Mouse (Mus musculus): Measurements from ENCODE around the gene Timm13. TPM values are rescaled to one million over a fixed set of nuclear protein-coding genes. Genes with fewer than 3 reads are reported as not detected.
A peak's percentile ranks its signal among the peaks of the same experiment; 100 is the strongest.

Timm13 gene
- 100 to 1,000 TPM; 228 to 262 TPM for polyA plus RNA-seq (2017; shearing (Covaris generic))

- peak; percentile 97 for ATAC-seq
Measured at GRCm38 (mm10) chr10:80900318-80901247, at the start of gene Timm13. Gene Timm13 (minus strand): TSS chr10:80900969.

DNA sequence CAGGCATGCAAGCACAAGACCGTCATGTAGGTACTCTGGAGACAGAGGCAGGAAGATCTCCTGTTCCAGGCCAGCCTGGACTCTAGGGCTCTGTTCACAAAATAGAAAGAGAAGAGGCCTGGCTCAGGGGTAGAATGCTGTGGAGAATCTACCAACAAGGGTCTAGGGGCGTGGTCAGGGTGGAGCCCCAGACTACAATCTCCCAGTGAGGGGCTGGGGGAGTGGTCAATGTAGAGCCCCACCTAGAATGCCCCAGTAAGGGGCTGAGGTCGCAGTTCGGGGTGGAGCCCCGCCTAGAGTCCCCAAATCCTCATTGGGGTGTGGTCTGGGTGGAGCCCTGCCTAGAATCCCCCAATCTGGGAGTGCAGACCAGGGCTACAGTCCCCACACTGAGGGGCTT is 49.5 kb upstream of the Timm13 start:
- no peak for ATAC-seq

DNA sequence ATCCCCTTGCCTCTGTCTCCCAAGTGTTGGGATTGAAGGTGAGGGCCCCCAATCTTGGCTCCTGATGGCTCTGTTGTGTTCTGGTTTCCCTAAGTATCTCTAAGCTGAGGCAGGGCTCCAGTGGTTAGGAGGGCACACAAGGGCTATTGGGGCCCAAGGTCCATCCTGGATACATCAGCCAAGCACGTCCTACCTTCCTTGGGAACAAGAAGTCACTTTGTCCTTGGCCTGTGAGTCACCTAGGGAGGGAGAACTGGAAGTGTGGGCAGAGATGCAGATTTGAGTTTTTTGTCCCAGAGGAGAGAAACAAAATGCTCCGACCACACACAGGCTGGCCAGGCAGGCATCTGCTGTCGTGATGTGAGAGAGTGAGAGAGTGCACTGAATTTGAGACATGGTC is 48.3 kb upstream of the Timm13 start:
- no peak for ATAC-seq

DNA sequence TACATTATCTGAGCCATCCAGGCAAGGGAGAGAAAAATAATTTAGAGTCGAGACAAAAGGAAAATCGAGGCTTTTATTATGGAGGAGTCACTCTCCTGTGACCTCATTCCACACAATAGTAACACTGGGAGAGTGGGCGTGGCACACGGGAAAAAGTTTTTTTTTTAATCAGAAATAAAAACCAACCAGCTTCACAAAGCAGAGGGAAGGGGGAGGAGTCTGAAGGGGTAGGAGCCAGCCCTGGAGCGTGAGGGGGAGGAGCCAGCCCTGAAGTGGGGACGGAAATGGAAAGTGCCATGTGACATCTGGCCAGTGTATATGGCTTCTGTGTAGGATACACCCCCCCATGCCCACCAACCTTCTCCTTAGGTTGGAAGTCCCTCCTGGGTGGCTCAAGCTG is 47.8 kb upstream of the Timm13 start:
- ATAC-seq, result no peak

DNA sequence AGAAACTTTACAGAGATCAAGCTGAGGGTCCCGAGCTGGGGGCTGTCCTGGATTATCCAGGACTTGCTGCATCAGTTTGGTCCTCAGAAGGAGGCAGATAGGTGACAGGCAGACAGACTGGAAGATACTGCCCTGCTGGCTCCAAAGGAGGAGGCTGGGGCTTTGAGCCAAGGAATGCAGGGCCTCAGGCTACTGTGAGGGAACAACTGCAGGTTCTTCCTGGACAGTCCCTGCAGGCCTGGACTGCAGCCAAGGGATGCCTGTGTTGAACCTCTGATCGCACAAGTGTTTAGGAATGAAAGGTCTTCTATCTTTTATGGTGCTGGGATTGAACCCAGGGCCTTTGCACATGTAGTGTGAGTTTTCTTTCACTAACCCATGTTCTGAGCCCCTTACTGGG is 47.0 kb upstream of the Timm13 start:
- ATAC-seq, result no peak

DNA sequence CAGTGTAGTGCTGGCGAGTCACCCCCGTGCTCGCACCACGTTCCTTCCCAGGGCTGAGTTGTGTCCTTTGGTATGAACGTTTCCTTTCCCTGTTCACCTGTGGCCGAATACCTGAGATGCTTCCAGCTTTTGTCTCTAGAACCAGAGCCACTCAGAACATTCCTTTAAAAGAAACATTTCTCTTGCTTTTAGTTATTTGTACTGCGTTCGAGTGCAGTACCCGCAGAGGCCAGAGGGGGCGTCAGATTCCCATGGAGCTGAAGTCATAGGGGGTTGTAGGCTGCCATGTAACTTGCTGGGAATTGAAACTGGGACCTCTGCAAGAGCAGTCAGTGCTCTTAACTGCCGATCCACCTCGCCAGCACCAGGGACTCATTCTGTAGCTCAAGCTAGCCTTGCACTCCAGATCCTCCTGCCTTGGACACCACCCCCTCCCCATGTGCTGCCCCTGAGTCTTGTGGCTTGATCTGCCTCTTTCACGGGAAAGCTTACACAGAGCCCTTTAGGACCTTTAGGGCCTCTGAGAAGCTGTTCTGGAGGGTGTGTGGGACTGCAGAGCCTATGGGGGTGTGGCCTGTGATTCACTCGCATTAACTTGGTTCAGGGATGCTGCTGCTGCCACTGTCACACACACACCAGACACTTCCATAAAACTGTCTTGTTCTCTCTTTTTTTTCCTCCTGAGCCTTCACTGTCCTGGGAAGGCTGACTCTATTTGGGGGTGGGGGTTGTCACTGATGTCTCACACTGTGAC is 46.1 kb upstream of the Timm13 start:
- ATAC-seq, result no peak

GRCm38 (mm10) chr10:80944231-80944630 is 43.5 kb upstream of the Timm13 start:
- no peak for ATAC-seq

DNA sequence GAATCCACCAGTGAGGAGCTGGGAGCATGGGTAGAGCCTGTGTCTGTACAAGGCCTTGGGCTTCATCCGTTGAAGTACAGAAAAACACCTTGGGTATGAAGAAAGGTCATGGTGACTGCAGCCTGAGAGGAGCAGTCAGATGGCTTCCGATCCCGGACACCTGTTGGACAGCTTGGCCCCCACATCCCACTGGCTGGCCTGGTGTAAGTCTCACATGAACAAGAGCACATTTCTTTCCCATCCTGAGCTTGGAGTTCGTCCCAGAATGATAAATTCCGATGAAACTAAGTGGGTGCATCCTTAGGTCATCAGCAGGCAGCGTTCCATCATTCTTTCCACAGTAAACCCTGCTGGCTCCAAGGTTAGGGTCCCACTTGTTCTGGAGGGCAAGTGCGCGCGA is 42.9 kb upstream of the Timm13 start:
- ATAC-seq, result no peak

- ATAC-seq, result no peak
Measured at GRCm38 (mm10) chr10:80942919-80943318, 42.1 kb upstream of the Timm13 start.

- no peak for ATAC-seq
Measured at GRCm38 (mm10) chr10:80940988-80941347, 40.2 kb upstream of the Timm13 start.

DNA sequence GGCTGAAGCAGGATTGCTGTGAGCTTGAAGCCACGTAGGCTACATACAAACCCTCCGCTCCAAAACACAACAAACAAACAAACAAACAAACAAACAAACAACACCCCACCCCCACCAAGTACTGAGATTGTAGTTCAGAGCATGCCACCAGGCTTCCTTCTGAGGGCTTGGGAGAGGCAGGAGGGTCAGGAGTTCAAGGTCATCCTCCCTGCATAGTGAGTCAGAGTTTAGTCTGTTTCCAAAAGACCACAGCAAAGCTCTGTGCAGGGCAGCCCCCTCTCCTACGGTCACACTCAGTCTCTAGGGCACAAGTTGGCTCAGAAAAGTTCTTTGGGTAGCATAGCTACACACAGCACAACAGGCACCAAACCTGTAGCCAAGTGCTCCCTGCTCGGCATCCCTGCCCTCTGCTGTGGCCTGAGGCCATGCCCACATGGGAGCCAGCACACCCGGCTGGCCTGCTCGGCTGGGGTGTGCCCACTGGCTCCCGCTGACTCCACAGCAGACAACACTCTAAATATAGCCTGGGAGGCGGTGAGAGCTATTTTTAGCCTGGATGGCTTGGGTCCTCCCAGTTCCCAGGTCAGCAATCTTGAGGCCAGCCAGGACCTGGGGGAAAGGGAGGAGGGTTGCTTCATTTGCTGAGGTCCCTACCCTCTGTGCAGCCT is 39.7 kb upstream of the Timm13 start:
- ATAC-seq, result no peak

GRCm38 (mm10) chr10:80939671-80940070 is 38.9 kb upstream of the Timm13 start:
- ATAC-seq, result peak; percentile 69

GRCm38 (mm10) chr10:80938831-80939550 is 38.2 kb upstream of the Timm13 start:
- ATAC-seq, result peak; percentile 8

- no peak for ATAC-seq
Measured at GRCm38 (mm10) chr10:80937646-80938045, 36.9 kb upstream of the Timm13 start.

DNA sequence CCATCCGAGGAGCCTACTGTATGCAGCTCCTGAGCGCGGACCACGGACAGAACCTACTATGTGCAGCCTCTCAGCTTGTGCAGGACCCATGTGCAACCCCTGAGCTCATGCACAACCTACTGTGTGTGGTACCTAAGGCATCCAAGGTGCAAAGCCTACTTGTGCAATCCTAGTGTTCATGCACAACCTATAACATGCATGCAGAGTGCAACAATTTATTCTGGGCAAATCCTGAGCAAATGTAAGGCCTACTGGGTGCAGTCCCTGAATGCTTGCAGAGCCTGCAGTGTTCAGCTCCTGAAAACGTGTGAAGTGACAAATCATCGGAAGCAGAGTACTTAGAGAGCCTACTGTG is 36.0 kb upstream of the Timm13 start:
- ATAC-seq, result no peak

DNA sequence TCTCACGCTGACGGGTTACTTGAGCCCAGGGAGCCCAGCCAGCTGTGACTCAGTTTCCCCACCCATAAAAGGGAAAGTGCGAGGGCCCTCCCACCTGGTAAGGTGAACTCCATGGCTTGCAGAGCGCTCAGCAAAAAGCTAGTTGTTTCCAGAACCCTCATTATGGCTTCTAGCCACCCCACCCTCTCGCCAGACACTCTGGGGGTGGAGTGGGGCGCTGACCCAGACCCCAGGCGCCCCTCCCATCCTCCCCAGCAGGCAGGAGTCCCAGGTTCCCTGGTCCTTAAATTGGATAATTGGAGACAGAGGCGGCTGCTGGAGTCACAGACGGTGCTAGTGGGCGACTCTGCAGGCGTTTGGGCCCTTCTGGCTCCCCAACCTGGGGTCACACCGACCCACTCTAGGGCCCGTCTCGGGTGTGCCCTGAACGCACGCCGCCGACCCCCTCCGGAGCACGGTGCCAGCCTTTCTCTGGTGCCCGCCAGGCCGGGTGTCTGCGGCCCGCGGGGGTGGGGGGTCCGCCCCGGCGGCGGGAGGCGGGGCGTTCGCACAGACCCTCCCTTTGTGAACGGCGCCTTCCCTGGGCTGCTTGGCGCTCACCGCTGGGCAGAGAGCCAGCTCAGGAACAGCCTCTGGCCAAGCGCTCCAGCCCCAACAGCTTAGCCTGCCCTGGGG is 35.5 kb upstream of the Timm13 start:
- ATAC-seq, result no peak

DNA sequence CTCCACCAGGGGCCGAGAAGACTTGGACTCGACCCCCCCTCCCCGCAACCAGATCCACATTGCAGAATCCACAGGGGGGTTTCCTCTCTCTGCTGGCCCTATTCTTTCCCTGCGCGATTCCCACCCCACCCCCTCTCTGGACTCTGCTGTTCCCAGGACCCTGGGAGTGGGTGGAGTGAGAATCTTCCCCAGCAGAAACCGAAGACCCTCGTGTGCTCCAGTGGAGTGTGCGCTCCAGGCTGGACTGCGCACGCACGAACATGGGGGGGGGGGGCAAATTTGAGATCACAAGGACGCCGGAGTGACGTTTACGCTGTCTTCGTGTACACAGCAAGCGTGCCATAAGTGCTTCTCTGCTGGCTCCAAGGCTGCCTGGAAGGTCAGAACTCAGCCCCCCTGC is 34.9 kb upstream of the Timm13 start:
- no peak for ATAC-seq

DNA sequence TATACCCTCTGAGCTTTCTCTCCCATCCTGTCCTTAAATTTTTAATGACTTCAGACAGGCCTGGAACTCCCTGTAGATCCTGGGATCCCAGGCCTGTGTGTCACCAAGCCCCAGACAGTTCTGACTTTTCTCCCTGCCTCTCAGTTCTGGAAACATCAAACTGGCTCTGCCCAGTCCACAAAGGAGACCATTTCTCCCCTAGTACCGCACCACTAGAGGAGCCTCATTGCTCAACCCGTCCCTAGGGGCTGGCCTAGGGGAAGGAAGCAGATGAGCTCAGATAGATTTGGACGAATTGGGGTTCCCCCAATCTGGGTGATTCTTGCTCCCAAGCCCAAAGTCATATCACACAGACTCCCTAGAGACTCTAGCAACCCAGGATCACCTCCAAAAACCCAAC is 34.5 kb upstream of the Timm13 start:
- no peak for ATAC-seq

GRCm38 (mm10) chr10:80934136-80934985 is 33.6 kb upstream of the Timm13 start:
- ATAC-seq, result no peak

DNA sequence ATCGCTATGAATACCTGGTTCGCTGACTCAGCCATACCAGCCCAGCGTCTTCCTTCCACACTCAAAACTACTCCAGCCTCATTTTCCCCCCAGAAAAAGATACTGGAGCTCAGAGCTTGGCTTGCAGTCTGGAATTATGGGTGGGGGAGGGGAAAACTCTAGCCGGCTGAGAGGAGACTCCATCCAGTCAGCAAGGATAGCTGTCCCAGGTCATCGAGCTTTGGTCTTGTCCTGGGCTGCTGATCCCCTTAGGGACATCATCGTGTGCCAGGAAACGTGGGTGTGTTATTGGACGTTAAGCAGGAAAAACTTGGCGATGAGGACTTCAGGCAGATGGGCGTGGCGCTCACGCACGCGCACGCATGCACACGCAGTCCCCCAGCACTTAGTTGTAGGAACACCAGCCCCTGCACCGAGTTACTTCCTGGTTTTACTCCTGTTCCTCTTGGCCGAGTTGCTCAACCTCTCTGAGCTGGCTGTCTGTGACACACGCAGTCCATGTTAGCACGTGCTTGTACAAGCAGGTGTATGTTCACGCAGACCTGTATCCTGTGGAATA is 32.7 kb upstream of the Timm13 start:
- ATAC-seq, result no peak

All from activated CD4-positive, CD25-positive, alpha-beta regulatory T cell, adult 4 months (primary cell).